Mouse (Mus musculus) ES-Bruce4 (cell line): ENCODE results near the gene Trim80. TPM values are rescaled to one million over a fixed set of nuclear protein-coding genes. Genes with fewer than 3 reads are reported as not detected.

Experiments
- H3K27ac ChIP-seq: 2 replicates; pipeline ENCODE4 v1.5.1; 2012; ENCODE audit warnings: low read length, inconsistent platforms; ENCODE audit not compliant: insufficient read depth
- H3K27me3 ChIP-seq: 2 replicates; pipeline ENCODE4 v1.6.1; 2012; ENCODE audit warnings: mild to moderate bottlenecking, low read length, inconsistent platforms; ENCODE audit not compliant: control insufficient read depth, poor library complexity, insufficient read depth, severe bottlenecking
- H3K36me3 ChIP-seq: 2 replicates; pipeline ENCODE4 v1.6.1; 2012; ENCODE audit warnings: inconsistent platforms, mild to moderate bottlenecking, low read length, moderate library complexity; ENCODE audit not compliant: control insufficient read depth, poor library complexity, insufficient read depth, severe bottlenecking
- H3K4me1 ChIP-seq: one replicate; pipeline ENCODE4 v1.8.1; 2011; ENCODE audit warnings: low read length; ENCODE audit not compliant: control insufficient read depth, insufficient read depth
- H3K4me3 ChIP-seq: 2 replicates; pipeline ENCODE4 v1.5.1; 2011; ENCODE audit warnings: low read depth, mild to moderate bottlenecking, low read length
- H3K9ac ChIP-seq: 2 replicates; pipeline ENCODE4 v1.6.1; 2012; ENCODE audit warnings: low read depth, mild to moderate bottlenecking, inconsistent platforms; ENCODE audit not compliant: poor library complexity, severe bottlenecking
- H3K9me3 ChIP-seq: replicated peaks from 2 replicates; pipeline ENCODE4 v1.6.1; 2012; ENCODE audit warnings: mild to moderate bottlenecking, low read length, inconsistent platforms; ENCODE audit not compliant: control insufficient read depth, poor library complexity, insufficient read depth, severe bottlenecking
- CTCF ChIP-seq: IDR thresholded peaks from one replicate; pipeline ENCODE4 v1.8.1; 2011; ENCODE audit warnings: low read depth, low read length
- EP300 ChIP-seq: IDR thresholded peaks from 2 replicates; pipeline ENCODE4 v1.6.1; 2011; ENCODE audit warnings: low read depth, low read length; ENCODE audit not compliant: insufficient read depth
- POLR2A ChIP-seq: IDR thresholded peaks from one replicate; pipeline ENCODE4 v1.8.1; 2011; ENCODE audit warnings: low read length; ENCODE audit not compliant: insufficient read depth
- polyA plus RNA-seq: library from polyadenylated mRNA; stranded (reverse); fragments of >200 nt; gene quantifications from 2 replicates; pipeline ENCODE4 v1.2.4, GENCODE M21; 2011; ENCODE audit warnings: low read depth; ENCODE audit not compliant: missing spikeins, insufficient read depth, insufficient read length

Trim80 gene
- polyA plus RNA-seq, 1 experiment = not detected

DNA sequence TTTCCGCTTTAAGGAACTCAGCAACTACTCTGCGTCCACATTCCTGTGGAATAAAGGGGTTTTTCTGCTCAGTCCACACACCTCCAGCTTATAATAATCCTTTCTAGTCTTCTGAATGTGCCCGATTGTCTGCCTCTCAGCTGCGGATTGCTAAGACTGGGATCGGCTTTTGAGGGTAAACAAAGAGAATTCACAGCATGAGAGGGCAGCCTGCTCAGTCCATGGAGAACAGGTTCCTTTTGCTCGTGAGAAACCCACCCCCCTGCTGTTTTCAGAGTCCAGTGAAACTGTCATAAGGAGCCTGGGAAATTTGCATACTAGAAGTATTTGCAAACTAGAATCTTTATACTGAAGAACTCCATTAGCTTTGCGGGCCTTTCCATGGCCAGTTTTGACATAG, 30.8 kb upstream of the Trim80 start:
- no peaks in the 10 kb centered on the region for H3K4me1 ChIP-seq
- H3K27me3 ChIP-seq = no peaks in the 10 kb centered on the region
- H3K9me3 ChIP-seq = no peaks in the 10 kb centered on the region
- no peak overlapping the region for H3K9ac ChIP-seq
- peak overlapping the region; percentile 16 for H3K27ac ChIP-seq
- TF ChIP-seq CTCF (no peak), POLR2A (no peak), EP300 (no peak)
- no peak overlapping the region for H3K4me3 ChIP-seq
- no peaks in the 10 kb centered on the region for H3K36me3 ChIP-seq

DNA sequence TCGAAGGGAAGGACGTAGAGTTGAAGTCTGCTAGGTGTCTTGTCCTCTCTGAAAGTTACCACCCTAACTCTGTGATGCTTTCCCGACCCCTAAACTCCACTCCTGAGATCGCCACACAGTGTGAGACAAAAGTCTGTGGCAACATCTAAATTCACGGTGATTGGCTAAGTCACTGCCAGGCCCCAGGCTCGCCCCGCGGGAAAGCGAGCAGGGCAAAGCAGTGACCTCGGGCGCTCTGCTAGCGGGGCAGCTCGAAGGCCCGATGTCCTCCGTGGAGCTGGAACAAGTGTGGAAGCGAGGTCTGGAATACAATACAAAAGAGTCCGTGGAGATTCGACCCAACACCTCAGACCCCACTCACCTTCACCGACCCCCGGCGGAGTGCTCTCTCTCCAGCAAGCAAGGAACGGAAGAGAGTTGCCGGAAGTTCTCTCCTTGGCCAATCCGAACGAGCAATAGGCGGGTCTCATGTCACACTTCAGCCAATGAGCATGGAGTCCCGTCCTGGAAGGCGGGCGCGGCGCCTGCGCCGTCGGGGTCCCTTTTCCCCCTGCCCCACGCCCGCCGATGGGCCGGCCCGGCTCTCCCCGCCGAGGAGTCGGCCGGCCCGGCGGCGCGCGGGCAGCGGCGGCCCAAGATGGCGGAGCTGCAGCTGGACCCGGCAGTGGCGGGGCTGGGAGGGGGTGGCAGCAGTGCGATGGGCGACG, 20.7 kb upstream of the Trim80 start, which contains the start of the genes Atp5h and Kctd2:
Atp5h (minus strand) TSS at position 432 of the 707 bp plus-strand sequence.
Kctd2 (plus strand) TSS at position 598 of the 707 bp plus-strand sequence.
- no peaks in the 10 kb centered on the region for H3K9me3 ChIP-seq
- H3K4me1 ChIP-seq = no peaks in the 10 kb centered on the region
- TF ChIP-seq EP300 = no peak
- no peak for TF ChIP-seq CTCF
- TF ChIP-seq POLR2A = no peak
- 0 out of 2 replicates have a peak within 1 kb of the TSS, but pooled peaks have one; percentile 5 for H3K27ac ChIP-seq
- H3K36me3 ChIP-seq = peaks cover 19% of the 10 kb centered on the region
- no peaks in the 10 kb centered on the region for H3K27me3 ChIP-seq
- H3K4me3 ChIP-seq = peak within 1 kb of the TSS; percentile 100
- peak within 1 kb of the TSS; percentile 86 for H3K9ac ChIP-seq

DNA sequence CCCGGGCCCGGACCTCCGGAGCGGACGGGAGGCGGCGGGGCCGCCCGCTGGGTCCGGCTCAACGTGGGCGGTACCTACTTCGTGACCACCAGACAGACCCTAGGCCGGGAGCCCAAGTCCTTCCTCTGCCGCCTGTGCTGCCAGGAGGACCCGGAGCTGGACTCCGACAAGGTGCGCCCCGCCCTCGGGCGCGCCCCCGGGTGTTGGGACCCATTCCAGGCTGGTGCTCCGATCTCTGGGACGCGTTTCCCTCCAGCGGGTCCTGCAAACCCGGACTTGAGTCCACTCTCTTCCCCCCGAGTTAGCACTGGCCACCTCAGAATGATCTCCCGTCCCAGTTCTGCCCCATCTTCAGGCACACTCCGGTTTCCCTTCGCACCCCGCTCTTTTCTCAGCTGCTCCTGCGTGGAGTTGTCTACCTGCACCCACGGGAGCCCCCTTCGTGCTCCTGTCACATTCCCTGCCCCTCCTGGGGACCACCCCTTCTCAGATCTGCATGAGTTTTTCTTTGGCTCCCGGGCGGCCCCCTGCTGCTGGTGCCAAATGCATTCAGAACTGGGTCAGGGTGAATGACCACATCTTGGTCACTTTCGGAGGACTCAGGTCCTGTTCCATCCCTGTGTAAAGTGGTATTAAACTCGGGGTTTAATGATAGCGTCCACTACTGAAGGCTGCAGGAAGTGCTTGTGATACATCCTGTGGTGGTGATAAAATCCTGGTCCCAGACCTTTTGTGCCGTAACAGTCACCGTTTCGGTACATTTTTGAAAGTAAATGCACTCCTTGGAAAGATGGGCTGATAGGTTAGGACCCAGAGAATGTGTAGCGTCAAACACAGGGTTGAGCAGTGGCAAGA, 19.8 kb upstream of the Trim80 start:
- no peak for TF ChIP-seq CTCF
- TF ChIP-seq POLR2A = no peak
- TF ChIP-seq EP300 = no peak
- Histone ChIP-seq H3K4me3 (peak overlapping the region; percentile 97), H3K9ac (peak overlapping the region; percentile 83), H3K36me3 (peaks cover 13% of the 10 kb centered on the region), H3K27ac (no peak overlapping the region), H3K27me3 (no peaks in the 10 kb centered on the region), H3K9me3 (no peaks in the 10 kb centered on the region), H3K4me1 (no peaks in the 10 kb centered on the region)

DNA sequence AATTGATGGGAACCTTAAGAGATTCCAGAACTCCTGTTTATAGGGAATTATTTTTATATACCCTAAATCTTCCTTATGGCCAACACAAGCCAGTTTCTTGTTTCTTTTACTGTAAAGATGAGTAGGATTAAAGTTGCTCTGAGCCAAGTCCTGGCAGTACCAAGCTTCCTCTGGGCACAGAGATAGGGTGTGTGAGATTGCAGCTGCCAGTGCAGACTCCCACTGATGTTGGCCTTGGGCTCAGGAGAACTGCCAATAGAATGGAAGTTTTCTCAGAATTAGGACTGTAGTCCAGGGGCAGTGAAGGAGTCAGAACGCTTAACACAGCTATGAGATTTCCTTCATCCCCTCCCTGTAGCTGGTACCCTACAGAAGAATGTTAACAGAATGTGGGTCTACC, 19.0 kb upstream of the Trim80 start:
- Histone ChIP-seq H3K9ac (no peak overlapping the region), H3K36me3 (peaks cover 6% of the 10 kb centered on the region), H3K9me3 (no peaks in the 10 kb centered on the region), H3K27ac (no peak overlapping the region), H3K27me3 (no peaks in the 10 kb centered on the region), H3K4me3 (no peak overlapping the region), H3K4me1 (no peaks in the 10 kb centered on the region)
- no peak for TF ChIP-seq EP300
- no peak for TF ChIP-seq CTCF
- TF ChIP-seq POLR2A = no peak

DNA sequence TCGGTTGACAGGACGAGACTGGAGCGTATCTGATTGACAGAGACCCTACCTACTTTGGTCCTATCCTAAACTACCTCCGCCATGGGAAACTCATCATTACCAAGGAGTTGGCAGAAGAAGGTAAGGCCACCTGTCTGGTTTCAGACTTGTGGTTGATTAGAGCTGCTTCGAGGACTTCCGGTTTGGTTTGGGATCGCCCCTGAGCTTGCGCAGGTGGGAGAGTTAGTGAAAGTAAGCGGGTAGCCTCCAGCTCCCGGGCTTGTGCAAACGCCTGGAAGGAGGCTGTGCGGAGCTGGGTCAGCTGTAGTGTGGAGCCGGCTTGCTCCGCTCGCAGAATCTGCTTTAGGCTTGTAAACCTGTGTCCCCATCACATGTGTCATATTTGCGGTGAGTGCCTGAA, 18.4 kb upstream of the Trim80 start:
- H3K4me1 ChIP-seq = no peaks in the 10 kb centered on the region
- TF ChIP-seq EP300 = no peak
- no peak for TF ChIP-seq CTCF
- TF ChIP-seq POLR2A = no peak
- 0 out of 2 replicates have a peak overlapping the region, but pooled peaks have one; percentile 23 for H3K9ac ChIP-seq
- 0 out of 2 replicates have a peak overlapping the region, but pooled peaks have one; percentile 11 for H3K4me3 ChIP-seq
- no peaks in the 10 kb centered on the region for H3K27me3 ChIP-seq
- no peaks in the 10 kb centered on the region for H3K9me3 ChIP-seq
- no peak overlapping the region for H3K27ac ChIP-seq
- H3K36me3 ChIP-seq = peaks cover 2% of the 10 kb centered on the region; the same call in 1 of the 2 replicates

DNA sequence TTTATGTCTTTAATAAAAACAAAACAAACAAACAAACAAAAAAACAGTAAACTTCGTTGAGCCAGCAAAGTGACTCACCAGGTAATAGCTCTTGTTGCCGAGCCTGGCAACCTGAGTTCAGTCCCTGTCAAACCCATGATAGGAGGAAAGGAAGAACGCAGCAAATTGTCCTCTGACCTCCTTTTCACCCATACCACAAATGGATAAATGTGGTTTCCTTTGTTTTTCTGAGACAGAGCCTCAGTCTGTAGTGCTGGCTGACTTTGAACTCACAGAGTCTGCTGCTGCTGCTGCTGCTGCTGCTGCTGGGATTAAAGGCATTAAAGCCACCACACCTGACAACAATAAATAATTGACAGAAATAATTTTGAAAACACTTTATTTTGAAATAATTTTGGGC, 17.3 kb upstream of the Trim80 start:
- no peaks in the 10 kb centered on the region for H3K9me3 ChIP-seq
- no peak overlapping the region for H3K27ac ChIP-seq
- TF ChIP-seq CTCF (no peak), EP300 (no peak), POLR2A (no peak)
- H3K36me3 ChIP-seq = no peaks in the 10 kb centered on the region
- peaks cover 1% of the 10 kb centered on the region for H3K4me1 ChIP-seq
- H3K9ac ChIP-seq = no peak overlapping the region
- H3K27me3 ChIP-seq = no peaks in the 10 kb centered on the region
- H3K4me3 ChIP-seq = no peak overlapping the region
